Mouse (Mus musculus) layer of hippocampus, adult 11-12 months (tissue): ENCODE data around the gene Olfr1370.
"Not testable (repeated sequence)": the region's sequence is repeated elsewhere in the genome, so short reads cannot be mapped to it uniquely, and the experiment has no call there.

Experiments used
- DNase-seq: peaks from one replicate; pipeline ENCODE4 v3.0.0; 2022; ENCODE audit warnings: low spot score

The Olfr1370 gene

GRCm38 (mm10) chr13:21074847-21075246 lies at the start of gene Olfr1370:
TSS of gene Olfr1370 (minus strand) at chr13:21074947.
- DNase-seq, result no peak

GRCm38 (mm10) chr13:21114121-21114520 lies 39.4 kb upstream of the Olfr1370 start:
- DNase-seq, result no peak

GRCm38 (mm10) chr13:21111183-21111582 lies 36.4 kb upstream of the Olfr1370 start, which contains the start of gene Olfr1369-ps1:
TSS of gene Olfr1369-ps1 (plus strand) at chr13:21111483.
- not testable (repeated sequence) for DNase-seq

- DNase-seq, result no peak
These were observed 35.7 kb upstream of the Olfr1370 start for GRCm38 (mm10) chr13:21110441-21110840.

- no peak for DNase-seq
These were observed 35.0 kb upstream of the Olfr1370 start for GRCm38 (mm10) chr13:21109759-21110158.

- no peak for DNase-seq
These were observed 7.9 kb upstream of the Olfr1370 start for GRCm38 (mm10) chr13:21082686-21083085.

- no peak for DNase-seq
These were observed 8.7 kb downstream of the Olfr1370 start for GRCm38 (mm10) chr13:21066021-21066420.

- DNase-seq, result no peak
These were observed 24.6 kb downstream of the Olfr1370 start for GRCm38 (mm10) chr13:21050118-21050517.

- no peak for DNase-seq
These were observed 34.1 kb downstream of the Olfr1370 start for GRCm38 (mm10) chr13:21040589-21041199.

- no peak for DNase-seq
These were observed 38.8 kb downstream of the Olfr1370 start for GRCm38 (mm10) chr13:21035981-21036380.

GRCm38 (mm10) chr13:21035011-21035410 lies 39.7 kb downstream of the Olfr1370 start:
- DNase-seq, result no peak

GRCm38 (mm10) chr13:21033176-21033575 lies 41.6 kb downstream of the Olfr1370 start:
- DNase-seq, result peak; percentile 17

- DNase-seq, result no peak
These were observed 49.9 kb downstream of the Olfr1370 start for GRCm38 (mm10) chr13:21024831-21025230.
